Mouse (Mus musculus) hindbrain, embryonic 12.5 days (tissue): ENCODE data around the gene Sec22a. TPM values are rescaled to one million over a fixed set of nuclear protein-coding genes. Genes with fewer than 3 reads are reported as not detected.

Experiments
- ATAC-seq: fragments of 200-750 bp; cut with Nextera tagmentation; 2 replicates; pipeline ENCODE4 v1.8.0; 2017; ENCODE audit warnings: moderate TSS enrichment; ENCODE audit not compliant: low FRiP score
- H3K27ac ChIP-seq: fragments of 300-500 bp; sonication (generic); 2 replicates; pipeline ENCODE4 v1.5.1; 2016; ENCODE audit warnings: mild to moderate bottlenecking
- H3K27me3 ChIP-seq: fragments of 300-500 bp; sonication (generic); 2 replicates; pipeline ENCODE4 v1.6.1; 2016; ENCODE audit warnings: mild to moderate bottlenecking
- H3K36me3 ChIP-seq: fragments of 300-500 bp; sonication (generic); 2 replicates; pipeline ENCODE4 v1.6.1; 2016; ENCODE audit warnings: mild to moderate bottlenecking
- H3K4me1 ChIP-seq: fragments of 300-500 bp; sonication (generic); 2 replicates; pipeline ENCODE4 v1.6.1; 2016
- H3K4me2 ChIP-seq: fragments of 300-500 bp; sonication (generic); replicated peaks from 2 replicates; pipeline ENCODE4 v1.6.1; 2016; ENCODE audit warnings: mild to moderate bottlenecking
- H3K4me3 ChIP-seq: fragments of 300-500 bp; sonication (generic); 2 replicates; pipeline ENCODE4 v1.5.1; 2016; ENCODE audit warnings: mild to moderate bottlenecking
- H3K9ac ChIP-seq: fragments of 300-500 bp; sonication (generic); 2 replicates; pipeline ENCODE4 v1.6.1; 2016; ENCODE audit warnings: mild to moderate bottlenecking, moderate library complexity
- H3K9me3 ChIP-seq: fragments of 300-500 bp; sonication (generic); replicated peaks from 2 replicates; pipeline ENCODE4 v1.6.1; 2016; ENCODE audit warnings: mild to moderate bottlenecking
- WGBS: fragments of 180-500 bp; shearing (Covaris S2); methylation state at CpG from one replicate; pipeline ENCODE4 v1.1.7; 2016; 5-methylcytosine and 5-hydroxymethylcytosine counted together
- polyA plus RNA-seq: library from polyadenylated mRNA; unstranded; fragments of >200 nt; fragmentation: Nextera tagmentation; extraction: Ambion mirVana; gene quantifications from 2 replicates; pipeline ENCODE4 v1.2.1, GENCODE M21; 2016

Sec22a gene
- polyA plus RNA-seq, 1 experiment from 2014 or later: 39.6 TPM

DNA sequence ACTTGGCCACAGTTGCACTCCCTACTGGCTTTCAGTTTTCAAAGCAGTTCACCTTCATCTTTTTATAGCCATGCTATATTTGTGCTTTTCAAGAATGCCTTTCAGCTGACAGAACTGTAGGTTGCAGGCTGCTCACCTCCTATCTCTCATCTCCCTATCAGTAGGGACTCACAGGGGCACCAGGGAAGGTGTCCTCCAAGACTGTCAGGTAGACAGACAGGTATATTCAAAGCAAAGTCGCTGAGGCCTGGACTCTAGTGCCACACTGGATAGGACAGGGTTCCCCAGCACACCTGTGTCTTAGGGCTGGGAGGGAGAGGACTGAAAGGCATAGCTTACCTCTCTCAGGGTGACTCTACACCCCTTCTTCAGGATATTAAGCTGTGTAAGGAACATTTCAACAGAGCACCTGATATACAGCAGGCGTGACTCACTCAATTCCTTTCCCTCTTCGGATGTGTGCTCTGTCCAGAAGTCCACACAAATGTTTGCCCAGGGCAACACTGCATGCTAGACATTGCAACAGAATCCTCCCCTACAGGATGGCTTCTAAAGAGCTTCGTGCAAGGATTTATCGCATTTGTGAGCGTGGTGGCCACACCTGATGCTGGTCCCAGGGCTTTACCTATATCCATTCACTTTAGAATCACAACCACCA lies 55.1 kb downstream of the Sec22a start:
- no peak overlapping the region for H3K27ac ChIP-seq
- peaks cover 13% of the 10 kb centered on the region for H3K36me3 ChIP-seq
- no peaks in the 10 kb centered on the region for H3K9me3 ChIP-seq
- 90% methylated on average over 6 of the region's 6 CpGs for WGBS
- no peak overlapping the region for H3K4me2 ChIP-seq
- no peak overlapping the region for H3K4me3 ChIP-seq
- H3K9ac ChIP-seq: no peak overlapping the region
- ATAC-seq: no peak
- H3K4me1 ChIP-seq: no peaks in the 10 kb centered on the region
- no peaks in the 10 kb centered on the region for H3K27me3 ChIP-seq

DNA sequence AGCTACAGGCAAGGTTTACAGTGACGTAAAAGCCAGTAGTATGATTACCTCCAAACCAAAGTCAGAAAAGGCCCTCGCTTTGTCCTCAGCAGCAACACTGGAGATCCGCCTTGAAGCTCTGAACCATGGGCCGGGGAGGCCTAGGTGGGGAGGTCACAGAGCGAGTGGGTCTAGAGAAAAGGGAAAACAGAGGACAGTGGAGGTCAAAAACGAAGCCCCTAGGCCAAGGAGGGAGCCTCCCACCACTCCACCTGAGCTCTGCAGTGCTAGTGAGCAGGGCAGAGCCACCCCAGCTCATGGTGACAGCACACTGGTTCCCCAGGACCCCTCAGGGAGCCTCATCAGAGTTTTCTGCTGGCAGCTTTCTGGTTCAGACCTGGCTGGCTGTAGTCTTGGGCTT lies 55.7 kb downstream of the Sec22a start:
- H3K36me3 ChIP-seq: peaks cover 16% of the 10 kb centered on the region
- no peaks in the 10 kb centered on the region for H3K4me1 ChIP-seq
- H3K4me3 ChIP-seq: no peak overlapping the region
- no peaks in the 10 kb centered on the region for H3K9me3 ChIP-seq
- 87% methylated on average over 6 of the region's 6 CpGs for WGBS
- ATAC-seq: no peak
- H3K4me2 ChIP-seq: no peak overlapping the region
- no peaks in the 10 kb centered on the region for H3K27me3 ChIP-seq
- no peak overlapping the region for H3K27ac ChIP-seq
- no peak overlapping the region for H3K9ac ChIP-seq

GRCm38 (mm10) chr16:35307331-35307730 lies 56.4 kb downstream of the Sec22a start:
- 83% methylated on average over 2 of the region's 2 CpGs for WGBS
- Histone ChIP-seq H3K4me1 (no peaks in the 10 kb centered on the region), H3K4me2 (no peak overlapping the region), H3K27me3 (no peaks in the 10 kb centered on the region), H3K9ac (no peak overlapping the region), H3K9me3 (no peaks in the 10 kb centered on the region), H3K27ac (no peak overlapping the region), H3K36me3 (peaks cover 21% of the 10 kb centered on the region), H3K4me3 (no peak overlapping the region)
- no peak for ATAC-seq

DNA sequence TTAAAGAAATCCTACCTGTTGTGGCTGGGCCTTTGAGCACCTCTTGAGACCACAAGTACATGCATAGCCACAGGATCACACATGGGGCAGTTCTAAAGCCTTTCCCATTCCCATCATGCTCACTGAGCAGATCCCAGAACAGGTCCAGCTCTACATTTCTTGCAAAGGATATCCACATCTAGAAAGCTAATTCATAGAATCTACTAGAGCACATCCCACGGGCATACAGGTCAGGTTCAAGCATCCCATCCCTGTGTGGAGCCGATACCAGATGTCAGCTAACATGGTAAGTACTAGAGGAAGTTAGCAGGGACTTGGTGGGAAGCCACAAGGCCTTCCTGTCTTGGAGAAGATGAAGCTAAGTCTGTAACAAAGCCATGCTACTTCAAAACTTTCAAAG lies 57.1 kb downstream of the Sec22a start:
- Histone ChIP-seq H3K27ac (no peak overlapping the region), H3K27me3 (no peaks in the 10 kb centered on the region), H3K4me2 (no peak overlapping the region), H3K36me3 (peaks cover 23% of the 10 kb centered on the region), H3K9ac (no peak overlapping the region), H3K4me3 (no peak overlapping the region), H3K4me1 (no peaks in the 10 kb centered on the region), H3K9me3 (no peaks in the 10 kb centered on the region)
- ATAC-seq: no peak
- WGBS: 83% methylated on average over 2 of the region's 2 CpGs

DNA sequence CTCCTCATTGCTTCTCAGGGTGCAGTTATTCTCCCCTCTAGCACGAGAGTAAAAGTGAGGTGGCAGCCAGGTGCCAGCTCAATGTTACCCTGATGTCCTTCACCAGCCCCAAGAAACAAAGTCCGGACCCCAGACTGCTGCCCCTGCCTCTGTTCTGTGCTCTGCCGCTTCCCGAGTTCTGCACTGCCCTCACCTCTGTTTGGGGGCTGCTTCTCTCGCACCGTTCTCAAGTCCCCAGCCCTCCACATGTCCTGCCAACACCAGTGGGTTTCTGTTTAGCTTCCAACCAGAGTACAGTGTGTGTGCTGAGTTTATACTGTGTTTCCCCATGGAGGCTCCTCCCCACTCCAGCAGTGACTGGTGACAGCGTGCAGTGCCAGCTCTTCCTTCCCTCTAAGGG lies 58.5 kb downstream of the Sec22a start:
- peaks cover 25% of the 10 kb centered on the region for H3K36me3 ChIP-seq
- 91% methylated on average over 7 of the region's 7 CpGs for WGBS
- no peaks in the 10 kb centered on the region for H3K4me1 ChIP-seq
- no peak overlapping the region for H3K4me2 ChIP-seq
- H3K9me3 ChIP-seq: no peaks in the 10 kb centered on the region
- no peak for ATAC-seq
- H3K9ac ChIP-seq: no peak overlapping the region
- H3K27me3 ChIP-seq: no peaks in the 10 kb centered on the region
- no peak overlapping the region for H3K4me3 ChIP-seq
- H3K27ac ChIP-seq: no peak overlapping the region

GRCm38 (mm10) chr16:35304416-35304815 lies 59.3 kb downstream of the Sec22a start:
- H3K36me3 ChIP-seq: peaks cover 33% of the 10 kb centered on the region
- ATAC-seq: no peak
- no peak overlapping the region for H3K9ac ChIP-seq
- H3K9me3 ChIP-seq: no peaks in the 10 kb centered on the region
- no peak overlapping the region for H3K27ac ChIP-seq
- H3K4me2 ChIP-seq: no peak overlapping the region
- 96% methylated on average over 5 of the region's 5 CpGs for WGBS
- H3K27me3 ChIP-seq: no peaks in the 10 kb centered on the region
- H3K4me3 ChIP-seq: no peak overlapping the region
- no peaks in the 10 kb centered on the region for H3K4me1 ChIP-seq

DNA sequence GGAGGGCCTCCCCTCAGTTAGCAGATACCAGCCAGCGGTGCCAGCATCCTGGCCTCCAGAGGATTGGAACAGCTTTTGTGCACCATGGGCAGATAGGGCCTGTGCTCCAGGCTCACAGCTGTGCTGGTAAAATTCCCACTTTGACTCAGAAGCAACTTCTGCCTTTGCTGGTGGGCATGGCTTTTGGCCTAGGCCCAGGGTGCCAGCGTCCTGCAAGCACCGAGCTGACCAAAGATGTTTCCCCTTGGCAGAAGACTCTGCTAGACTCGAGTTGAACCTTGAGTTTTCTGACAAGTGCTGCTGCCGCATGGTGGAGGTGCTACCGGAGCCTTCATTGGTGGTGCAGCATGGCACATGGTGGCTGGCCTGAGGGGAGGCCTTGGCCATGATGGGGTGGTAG lies 60.0 kb downstream of the Sec22a start:
- ATAC-seq: no peak
- H3K4me2 ChIP-seq: no peak overlapping the region
- no peaks in the 10 kb centered on the region for H3K4me1 ChIP-seq
- H3K27ac ChIP-seq: no peak overlapping the region
- no peaks in the 10 kb centered on the region for H3K9me3 ChIP-seq
- peaks cover 35% of the 10 kb centered on the region for H3K36me3 ChIP-seq
- WGBS: 93% methylated on average over 6 of the region's 6 CpGs
- H3K9ac ChIP-seq: no peak overlapping the region
- no peak overlapping the region for H3K4me3 ChIP-seq
- no peaks in the 10 kb centered on the region for H3K27me3 ChIP-seq

DNA sequence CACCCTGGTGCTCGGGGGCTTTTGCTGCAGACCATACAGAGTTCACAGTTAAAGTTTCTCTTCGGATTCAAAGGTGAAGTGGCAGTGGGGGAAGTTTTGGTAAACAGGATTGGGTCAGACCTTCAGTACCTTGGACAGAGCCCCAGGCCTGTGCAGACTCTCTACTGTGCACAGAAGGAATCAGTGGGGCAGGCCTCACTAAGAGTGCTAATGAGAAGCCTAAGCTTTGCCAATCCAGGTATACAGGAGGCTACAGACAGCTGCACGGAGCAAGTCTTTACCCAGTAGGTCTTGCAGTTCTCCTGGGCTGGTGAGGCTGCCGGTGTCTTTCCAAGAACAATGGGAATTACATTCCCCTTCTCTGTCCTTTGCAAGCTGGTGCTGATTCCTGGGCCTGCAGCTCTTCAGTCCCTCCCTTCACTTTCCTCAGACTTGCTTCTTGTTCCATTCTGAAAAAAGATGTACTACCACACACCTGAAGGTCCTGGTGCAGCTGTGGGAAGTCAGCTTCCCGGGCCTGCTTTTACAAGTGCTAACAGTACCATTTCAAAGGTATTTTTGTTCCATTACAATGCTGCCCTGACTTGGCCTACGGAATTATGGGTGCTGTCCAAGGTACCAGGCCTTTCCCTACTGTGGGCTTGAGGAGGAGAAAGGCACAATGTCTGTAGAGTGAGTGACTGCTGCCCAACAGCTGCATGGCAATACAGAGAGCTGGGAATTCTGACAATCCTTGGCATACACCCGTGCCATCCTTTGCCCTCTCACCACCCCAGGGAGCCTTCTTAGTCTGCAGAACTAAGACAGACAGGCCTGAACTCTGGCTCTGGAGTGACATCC lies 61.1 kb downstream of the Sec22a start:
- Histone ChIP-seq H3K9me3 (no peaks in the 10 kb centered on the region), H3K27me3 (no peaks in the 10 kb centered on the region), H3K9ac (no peak overlapping the region), H3K27ac (no peak overlapping the region), H3K36me3 (peaks cover 39% of the 10 kb centered on the region), H3K4me1 (no peaks in the 10 kb centered on the region), H3K4me2 (no peak overlapping the region), H3K4me3 (no peak overlapping the region)
- 53% methylated on average over 7 of the region's 7 CpGs for WGBS
- no peak for ATAC-seq

DNA sequence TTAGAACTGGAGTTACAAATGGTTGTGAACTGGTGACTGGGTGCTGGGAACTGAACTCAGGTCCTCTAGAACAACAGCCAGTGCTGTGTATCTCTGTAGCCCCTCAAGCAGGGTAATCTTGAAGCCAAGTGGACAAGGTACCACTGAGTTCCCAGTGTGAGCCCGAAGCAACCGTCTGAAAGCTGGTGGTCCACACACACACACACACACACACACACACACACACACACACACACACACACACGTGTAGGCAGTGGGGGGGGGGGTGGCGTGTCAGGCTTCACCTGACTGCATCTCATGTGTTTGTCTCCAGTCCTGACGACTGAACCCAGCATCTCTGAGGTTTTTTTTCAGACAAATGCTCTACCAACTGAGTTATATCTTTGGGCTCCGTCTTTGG lies 63.6 kb downstream of the Sec22a start:
- 87% methylated on average over 6 of the region's 6 CpGs for WGBS
- H3K27me3 ChIP-seq: no peaks in the 10 kb centered on the region
- peaks cover 41% of the 10 kb centered on the region for H3K36me3 ChIP-seq
- H3K4me1 ChIP-seq: no peaks in the 10 kb centered on the region
- H3K4me2 ChIP-seq: no peak overlapping the region
- ATAC-seq: no peak
- no peak overlapping the region for H3K4me3 ChIP-seq
- H3K9me3 ChIP-seq: no peaks in the 10 kb centered on the region
- no peak overlapping the region for H3K9ac ChIP-seq
- H3K27ac ChIP-seq: no peak overlapping the region

- no peaks in the 10 kb centered on the region for H3K9me3 ChIP-seq
- H3K36me3 ChIP-seq: peaks cover 34% of the 10 kb centered on the region
- no peak overlapping the region for H3K27ac ChIP-seq
- H3K9ac ChIP-seq: no peak overlapping the region
- no peak for ATAC-seq
- H3K27me3 ChIP-seq: no peaks in the 10 kb centered on the region
- H3K4me1 ChIP-seq: no peaks in the 10 kb centered on the region
- 88% methylated on average over 5 of the region's 5 CpGs for WGBS
- no peak overlapping the region for H3K4me3 ChIP-seq
- no peak overlapping the region for H3K4me2 ChIP-seq
Measured at GRCm38 (mm10) chr16:35297786-35298185, 65.9 kb downstream of the Sec22a start.

DNA sequence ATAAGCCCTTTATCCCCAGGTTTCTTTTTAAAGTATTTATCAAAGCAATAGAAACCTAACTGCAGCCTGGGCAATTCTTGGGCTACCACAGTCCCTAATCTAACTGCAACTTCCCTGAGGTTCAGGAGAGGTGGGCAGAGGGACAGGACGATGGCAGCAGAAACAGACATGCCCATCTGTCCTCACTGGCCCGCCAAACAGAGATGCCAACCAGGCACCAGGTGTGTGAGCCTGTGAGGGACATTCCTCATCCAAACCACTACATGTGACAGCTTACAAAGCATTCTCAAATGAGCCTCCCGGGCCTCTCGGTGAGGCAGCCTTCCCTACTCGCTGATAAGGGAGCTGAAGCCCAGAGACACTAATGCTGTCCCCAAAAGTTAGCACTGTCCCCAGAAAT lies 76.5 kb downstream of the Sec22a start:
- Histone ChIP-seq H3K27me3 (no peaks in the 10 kb centered on the region; the same call in 1 of the 2 replicates), H3K4me1 (no peaks in the 10 kb centered on the region), H3K9ac (no peak overlapping the region), H3K9me3 (no peaks in the 10 kb centered on the region), H3K4me2 (no peak overlapping the region), H3K27ac (no peak overlapping the region), H3K4me3 (no peak overlapping the region), H3K36me3 (peaks cover 18% of the 10 kb centered on the region)
- WGBS: 89% methylated on average over 5 of the region's 5 CpGs
- ATAC-seq: no peak

GRCm38 (mm10) chr16:35285821-35286220 lies 77.9 kb downstream of the Sec22a start:
- H3K27ac ChIP-seq: no peak overlapping the region
- no peaks in the 10 kb centered on the region; the same call in 1 of the 2 replicates for H3K27me3 ChIP-seq
- ATAC-seq: no peak
- no peak overlapping the region for H3K9ac ChIP-seq
- H3K4me3 ChIP-seq: no peak overlapping the region
- H3K9me3 ChIP-seq: no peaks in the 10 kb centered on the region
- H3K4me1 ChIP-seq: no peaks in the 10 kb centered on the region
- WGBS: 85% methylated on average over 9 of the region's 9 CpGs
- peaks cover 13% of the 10 kb centered on the region for H3K36me3 ChIP-seq
- no peak overlapping the region for H3K4me2 ChIP-seq

DNA sequence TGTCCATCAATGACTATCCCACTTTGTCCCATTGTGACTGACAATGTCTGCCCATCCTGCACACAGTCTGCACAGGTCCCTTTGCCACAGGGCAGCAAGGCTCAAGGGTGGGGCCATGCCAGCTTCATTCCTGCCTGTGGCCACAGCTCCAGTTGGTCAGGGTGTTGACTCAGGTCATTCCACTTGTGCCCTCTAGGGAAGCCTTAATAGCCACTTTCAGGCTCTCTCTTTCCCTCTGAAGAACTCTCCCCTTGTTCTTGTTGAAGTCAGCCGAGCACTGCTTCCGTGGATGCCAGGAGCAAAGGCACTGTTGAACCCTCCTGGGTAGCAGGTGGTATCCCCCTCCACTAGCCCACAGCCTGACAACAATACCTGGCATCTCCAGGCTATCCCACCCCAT lies 81.3 kb downstream of the Sec22a start:
- 86% methylated on average over 2 of the region's 2 CpGs for WGBS
- Histone ChIP-seq H3K36me3 (peaks cover 13% of the 10 kb centered on the region), H3K4me2 (no peak overlapping the region)

More for the DNA sequence above, 81.3 kb downstream of the Sec22a start:
- Histone ChIP-seq H3K4me3 (no peak overlapping the region), H3K27ac (no peak overlapping the region), H3K9ac (no peak overlapping the region), H3K4me1 (peaks cover 4% of the 10 kb centered on the region; the same call in 1 of the 2 replicates), H3K27me3 (no peaks in the 10 kb centered on the region), H3K9me3 (no peaks in the 10 kb centered on the region)
- ATAC-seq: no peak
